15 mouse cellular contexts compared by ENCODE assay signal in genomic region chr9:27111756-27112155, GRCm38 (mm10). TPM values are rescaled to one million over a fixed set of nuclear protein-coding genes. Genes with fewer than 3 reads are reported as not detected.
"Had no signal": no experiment of that assay in that cellular context is flagged by ENCODE, and none has a peak within 500 bp of the region (broad histone marks: within the 10 kb centered on the region; RNA-seq: fewer than 3 reads in every experiment).

No protein-coding gene starts in this region.

- H3K36me3 ChIP-seq: liver, embryonic 13.5 days; midbrain, embryonic 12.5 days; midbrain, embryonic 15.5 days; neural tube, embryonic 15.5 days; stomach, embryonic 15.5 days had no signal

- ATAC-seq: midbrain, embryonic 15.5 days had no signal

- H3K9ac ChIP-seq: liver, embryonic 13.5 days; midbrain, embryonic 12.5 days; midbrain, embryonic 15.5 days; neural tube, embryonic 12.5 days; neural tube, embryonic 15.5 days; stomach, embryonic 15.5 days had no signal

- H3K9me3 ChIP-seq: liver, embryonic 13.5 days; midbrain, embryonic 12.5 days; midbrain, embryonic 15.5 days; neural tube, embryonic 12.5 days; neural tube, embryonic 15.5 days; stomach, embryonic 15.5 days had no signal

- H3K27me3 ChIP-seq: liver, embryonic 13.5 days; midbrain, embryonic 12.5 days; midbrain, embryonic 15.5 days; neural tube, embryonic 12.5 days; neural tube, embryonic 15.5 days; stomach, embryonic 15.5 days had no signal

- H3K4me2 ChIP-seq: liver, embryonic 13.5 days; midbrain, embryonic 12.5 days; midbrain, embryonic 15.5 days; neural tube, embryonic 12.5 days; neural tube, embryonic 15.5 days; stomach, embryonic 15.5 days had no signal

- H3K27ac ChIP-seq: liver, embryonic 13.5 days; macrophage; midbrain, embryonic 12.5 days; midbrain, embryonic 15.5 days; neural tube, embryonic 12.5 days; neural tube, embryonic 15.5 days had no signal

- H3K4me3 ChIP-seq: liver, embryonic 13.5 days; midbrain, embryonic 12.5 days; midbrain, embryonic 15.5 days; neural tube, embryonic 12.5 days; neural tube, embryonic 15.5 days; stomach, embryonic 15.5 days had no signal

- DNase-seq: kidney, postnatal 25 days; liver, embryonic 13.5 days; lung, adult 2 months; lung, postnatal 14 days; retina, postnatal 1 day; right cerebral cortex, postnatal 25 days; spleen, adult 18-20 months; thymus, postnatal 25 days had no signal

RNA-seq across cellular contexts. Expression of gene Jam3, which starts 43.5 kb away (rescaled TPM):
- total RNA-seq: megakaryocyte, adult 5-6 weeks had no signal
- polyA plus RNA-seq: macrophage had no signal
